Mouse (Mus musculus): ENCODE measurements around the gene Arnt2. TPM values are rescaled to one million over a fixed set of nuclear protein-coding genes. Genes with fewer than 3 reads are reported as not detected.

Gene Arnt2
- total and polyA plus RNA-seq, 3 experiments: 0.03 to 0.27 (median 0.17) TPM

- no peak overlapping the region for H3K4me2 ChIP-seq (ENCODE audit: insufficient read depth, low read depth, poor library complexity, severe bottlenecking)
- H3K36me3 ChIP-seq (replicated peaks in 1 of 2; ENCODE audit: control insufficient read depth in 1 of 2, insufficient read depth in 1 of 2, low read length in 1 of 2): no peaks in the 10 kb centered on the region
- H3K27me3 ChIP-seq (replicated peaks): no peaks in the 10 kb centered on the region
- H3K9me3 ChIP-seq (replicated peaks; ENCODE audit: low read length): no peaks in the 10 kb centered on the region
- no peak overlapping the region for H3K27ac ChIP-seq (ENCODE audit: insufficient read depth, low read depth)
- H3K4me1 ChIP-seq (ENCODE audit: control insufficient read depth in 1 of 2, insufficient read depth in 2 of 2): peaks cover 2 to 20% of the 10 kb centered on the region in 2 experiments; a peak in 3 of 4 replicates
- in situ Hi-C loops (cut with MboI; ENCODE audit: low pct_ligation_motif_present, low pct_unique_long_range_greater_than_20kb, low sequenced_read_pairs): no loop called here
- no peak for DNase-seq (ENCODE audit: extremely low read depth)
- no peaks in the 10 kb centered on the region for H3K79me2 ChIP-seq (replicated peaks; ENCODE audit: control insufficient read depth, extremely low read depth, insufficient read depth, poor library complexity, severe bottlenecking)
- no peak overlapping the region for H3K4me3 ChIP-seq (replicated peaks in 1 of 3; ENCODE audit: low read depth in 2 of 3, low read length in 2 of 3, poor library complexity in 1 of 3)
- TF ChIP-seq MAFK (IDR thresholded peaks at IDR 0.05; ENCODE audit: insufficient replicate concordance, low read length) (no peak), SMC3 (IDR thresholded peaks at IDR 0.05; ENCODE audit: low read depth, low read length) (no peak), HCFC1 (IDR thresholded peaks at IDR 0.05; ENCODE audit: low read depth, low read length) (no peak), CTCF (conservative IDR thresholded peaks at IDR 0.05 in 1 of 2, IDR thresholded peaks at IDR 0.05 in 1 of 2; ENCODE audit: low read depth in 2 of 2, low read length in 2 of 2) (no peak), NRF1 (IDR thresholded peaks at IDR 0.05; ENCODE audit: low read depth, low read length) (no peak), JUN (IDR thresholded peaks at IDR 0.05; ENCODE audit: insufficient read depth, low read depth, low read length) (no peak), ZC3H11A (IDR thresholded peaks at IDR 0.05; ENCODE audit: low read depth, low read length) (no peak), JUND (conservative IDR thresholded peaks at IDR 0.05; ENCODE audit: low read depth, low read length) (no peak), MYC (IDR thresholded peaks at IDR 0.05; ENCODE audit: low read depth, low read length) (no peak), MXI1 (IDR thresholded peaks at IDR 0.05; ENCODE audit: low read depth, low read length) (no peak), POLR2A (IDR thresholded peaks at IDR 0.05; ENCODE audit: low read depth, low read length) (no peak), ELF1 (IDR thresholded peaks at IDR 0.05; ENCODE audit: low read depth, low read length) (no peak), TBP (conservative IDR thresholded peaks at IDR 0.05; ENCODE audit: low read depth, low read length) (no peak), E2F4 (IDR thresholded peaks at IDR 0.05; ENCODE audit: insufficient replicate concordance, low read depth, low read length) (no peak), POLR2AphosphoS2 (IDR thresholded peaks at IDR 0.05; ENCODE audit: low read depth, low read length) (no peak), SIN3A (IDR thresholded peaks at IDR 0.05; ENCODE audit: low read length) (no peak), RAD21 (IDR thresholded peaks at IDR 0.05; ENCODE audit: low read depth, low read length) (no peak), NELFE (IDR thresholded peaks at IDR 0.05; ENCODE audit: low read depth, low read length) (no peak), CHD2 (IDR thresholded peaks at IDR 0.05; ENCODE audit: low read length) (no peak), GABPA (IDR thresholded peaks at IDR 0.05; ENCODE audit: insufficient replicate concordance, low read depth, low read length) (no peak)
- dilution Hi-C loops (cut with MboI; ENCODE audit: extremely low pct_ligation_motif_present, extremely low pct_unique_long_range_greater_than_20kb, low sequenced_read_pairs): no loop called here
- no peak overlapping the region for H3K9ac ChIP-seq (ENCODE audit: insufficient read depth, low read depth)
Measured at GRCm38 (mm10) chr7:84361086-84361684, 48.8 kb downstream of the Arnt2 start.

- Histone ChIP-seq H3K27me3 (replicated peaks) (no peaks in the 10 kb centered on the region), H3K27ac (ENCODE audit: insufficient read depth, low read depth) (no peak overlapping the region), H3K4me2 (ENCODE audit: insufficient read depth, low read depth, poor library complexity, severe bottlenecking) (no peak overlapping the region), H3K9me3 (replicated peaks; ENCODE audit: low read length) (no peaks in the 10 kb centered on the region), H3K4me1 (ENCODE audit: control insufficient read depth in 1 of 2, insufficient read depth in 2 of 2) (peaks cover 6 to 23% of the 10 kb centered on the region in 2 experiments; a peak in 3 of 4 replicates), H3K79me2 (replicated peaks; ENCODE audit: control insufficient read depth, extremely low read depth, insufficient read depth, poor library complexity, severe bottlenecking) (no peaks in the 10 kb centered on the region), H3K9ac (ENCODE audit: insufficient read depth, low read depth) (no peak overlapping the region), H3K4me3 (replicated peaks in 1 of 3; ENCODE audit: low read depth in 2 of 3, low read length in 2 of 3, poor library complexity in 1 of 3) (no peak overlapping the region), H3K36me3 (replicated peaks in 1 of 2; ENCODE audit: control insufficient read depth in 1 of 2, insufficient read depth in 1 of 2, low read length in 1 of 2) (no peaks in the 10 kb centered on the region)
- dilution Hi-C loops (cut with MboI; ENCODE audit: extremely low pct_ligation_motif_present, extremely low pct_unique_long_range_greater_than_20kb, low sequenced_read_pairs) (no loop called here), in situ Hi-C loops (cut with MboI; ENCODE audit: low pct_ligation_motif_present, low pct_unique_long_range_greater_than_20kb, low sequenced_read_pairs) (loop anchor here (5.0 kb wide), 1 partner anchor 64 kb away; no protein-coding TSS in a partner anchor)
- TF ChIP-seq POLR2AphosphoS2 (IDR thresholded peaks at IDR 0.05; ENCODE audit: low read depth, low read length) (no peak), UBTF (IDR thresholded peaks at IDR 0.05; ENCODE audit: low read depth, low read length) (no peak), E2F4 (IDR thresholded peaks at IDR 0.05; ENCODE audit: insufficient replicate concordance, low read depth, low read length) (no peak), CHD2 (IDR thresholded peaks at IDR 0.05; ENCODE audit: low read length) (no peak), NELFE (IDR thresholded peaks at IDR 0.05; ENCODE audit: low read depth, low read length) (no peak), GABPA (IDR thresholded peaks at IDR 0.05; ENCODE audit: insufficient replicate concordance, low read depth, low read length) (no peak), MYC (IDR thresholded peaks at IDR 0.05; ENCODE audit: low read depth, low read length) (no peak), RCOR1 (conservative IDR thresholded peaks at IDR 0.05; ENCODE audit: low read depth, low read length) (no peak), MEF2A (IDR thresholded peaks at IDR 0.05; ENCODE audit: borderline replicate concordance, low read depth, low read length) (no peak), KAT2A (IDR thresholded peaks at IDR 0.05; ENCODE audit: insufficient replicate concordance, low read length) (no peak), ZKSCAN1 (IDR thresholded peaks at IDR 0.05; ENCODE audit: borderline replicate concordance, low read depth, low read length) (no peak), USF2 (conservative IDR thresholded peaks at IDR 0.05; ENCODE audit: low read depth, low read length) (no peak), PAX5 (IDR thresholded peaks at IDR 0.05; ENCODE audit: low read length) (no peak), RAD21 (IDR thresholded peaks at IDR 0.05; ENCODE audit: low read depth, low read length) (no peak), CTCF (conservative IDR thresholded peaks at IDR 0.05 in 1 of 2, IDR thresholded peaks at IDR 0.05 in 1 of 2; ENCODE audit: low read depth in 2 of 2, low read length in 2 of 2) (no peak), EP300 (IDR thresholded peaks at IDR 0.05; ENCODE audit: low read length) (no peak), ELF1 (IDR thresholded peaks at IDR 0.05; ENCODE audit: low read depth, low read length) (no peak), ZNF384 (IDR thresholded peaks at IDR 0.05; ENCODE audit: low read depth, low read length) (no peak), SMC3 (IDR thresholded peaks at IDR 0.05; ENCODE audit: low read depth, low read length) (no peak)
- DNase-seq (ENCODE audit: extremely low read depth): no peak
Measured at GRCm38 (mm10) chr7:84358426-84358825, 51.5 kb downstream of the Arnt2 start.
